Mouse (Mus musculus): ENCODE results near the gene Tmem132d.
"Not testable (repeated sequence)": the region's sequence is repeated elsewhere in the genome, so short reads cannot be mapped to it uniquely, and the experiment has no call there.

Tmem132d gene

DNA sequence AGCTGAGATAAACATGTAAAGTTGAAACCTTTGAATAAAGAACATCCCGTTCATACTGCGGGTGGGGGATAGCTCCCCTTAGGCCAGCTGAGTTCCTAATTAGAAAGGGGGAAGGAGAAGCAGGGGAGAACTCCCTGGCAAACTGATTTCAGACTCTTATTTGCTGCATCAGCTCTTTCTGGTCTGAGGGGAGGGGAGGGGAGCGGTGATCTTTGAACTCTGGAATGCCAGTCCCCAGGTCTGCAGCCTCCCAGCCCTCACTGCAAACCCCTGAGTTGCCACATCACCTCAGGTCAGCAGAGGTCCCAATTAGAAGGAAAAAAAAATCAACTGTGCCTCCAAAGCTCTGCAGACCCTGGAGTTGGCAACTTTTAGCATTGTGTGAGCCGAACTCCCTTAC, 482.3 kb downstream of the Tmem132d start:
- no peak for DNase-seq (ENCODE audit: extremely low spot score, low read depth, low spot score)

DNA sequence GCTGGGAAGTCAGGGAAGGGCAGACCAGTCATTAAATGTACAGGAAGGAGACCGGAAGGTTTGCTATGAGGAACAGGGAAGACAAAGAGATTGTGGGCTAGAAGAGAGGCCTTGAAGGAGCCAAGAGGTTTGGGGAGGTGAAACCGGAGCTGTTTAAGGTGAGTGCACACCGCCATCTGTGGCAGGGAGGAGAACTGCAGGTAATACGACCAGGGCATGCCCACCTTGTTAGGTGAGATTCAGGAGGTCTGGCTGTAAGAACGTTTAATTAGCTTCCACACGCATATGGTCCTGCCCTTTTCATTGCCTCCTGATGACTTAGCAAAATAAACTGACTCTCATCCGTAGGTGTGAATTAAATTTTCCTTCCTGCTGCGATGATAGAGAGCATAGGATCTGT, 485.6 kb downstream of the Tmem132d start:
- DNase-seq (ENCODE audit: extremely low spot score, low read depth, low spot score): peak; percentile 12

DNA sequence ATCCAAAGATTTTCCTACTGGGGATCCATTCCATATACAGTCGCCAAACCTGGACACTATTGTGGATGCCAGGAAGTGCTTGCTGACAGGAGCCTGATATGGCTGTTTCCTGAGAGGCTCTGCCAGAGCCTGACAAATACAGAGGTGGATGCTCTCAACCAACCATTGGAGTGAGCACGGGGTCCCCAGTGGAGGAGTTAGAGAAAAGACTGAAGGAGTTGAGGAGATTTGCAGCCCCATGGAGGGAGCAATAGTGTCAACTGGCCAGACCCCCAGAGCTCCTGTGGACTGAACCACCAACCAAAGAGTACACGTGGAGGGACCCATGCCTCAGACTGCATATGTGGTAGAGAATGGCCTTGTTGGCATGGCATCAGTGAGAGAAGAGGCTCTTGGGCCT, 490.7 kb downstream of the Tmem132d start:
- not testable (repeated sequence) for DNase-seq (ENCODE audit: extremely low spot score, low read depth, low spot score)

DNA sequence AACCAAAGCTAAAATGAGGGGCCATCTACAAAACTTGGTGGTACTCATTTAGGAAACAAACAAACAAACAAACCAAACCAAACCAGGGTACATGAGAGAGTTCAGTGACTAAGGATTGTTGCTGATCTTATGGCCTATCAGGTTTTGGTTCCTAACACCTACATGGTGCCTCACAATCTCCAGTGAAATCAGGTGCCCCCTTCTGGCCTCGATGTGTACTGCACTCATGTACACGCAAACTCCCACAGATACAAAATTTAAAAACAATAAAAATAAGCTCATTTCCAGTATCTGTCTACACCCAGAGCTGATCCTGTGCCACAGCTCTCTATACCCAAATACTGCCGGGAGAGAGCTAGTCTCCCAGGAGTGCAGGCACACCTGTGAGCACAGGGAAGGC, 495.0 kb downstream of the Tmem132d start:
- DNase-seq (ENCODE audit: extremely low spot score, low read depth, low spot score): no peak

DNA sequence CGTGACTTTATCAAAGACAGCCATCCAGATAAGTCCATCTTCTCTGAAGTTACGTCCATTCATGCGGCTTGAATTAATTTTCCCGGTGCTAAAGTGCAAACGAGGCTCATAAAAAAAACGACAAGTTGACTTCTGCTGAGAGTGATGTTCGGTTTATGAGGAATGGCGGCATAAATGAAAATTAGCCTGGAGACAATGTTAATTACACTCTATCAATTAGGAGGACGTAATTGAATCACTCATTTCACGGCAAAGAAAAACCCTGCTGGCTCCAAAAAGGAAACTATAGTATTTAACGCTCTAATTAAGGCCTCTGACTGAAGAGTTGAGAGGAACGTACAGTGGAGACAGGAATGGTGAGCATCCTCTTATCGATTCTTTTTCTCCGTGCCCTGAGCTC, 503.2 kb downstream of the Tmem132d start:
- no peak for DNase-seq (ENCODE audit: extremely low spot score, low read depth, low spot score)

DNA sequence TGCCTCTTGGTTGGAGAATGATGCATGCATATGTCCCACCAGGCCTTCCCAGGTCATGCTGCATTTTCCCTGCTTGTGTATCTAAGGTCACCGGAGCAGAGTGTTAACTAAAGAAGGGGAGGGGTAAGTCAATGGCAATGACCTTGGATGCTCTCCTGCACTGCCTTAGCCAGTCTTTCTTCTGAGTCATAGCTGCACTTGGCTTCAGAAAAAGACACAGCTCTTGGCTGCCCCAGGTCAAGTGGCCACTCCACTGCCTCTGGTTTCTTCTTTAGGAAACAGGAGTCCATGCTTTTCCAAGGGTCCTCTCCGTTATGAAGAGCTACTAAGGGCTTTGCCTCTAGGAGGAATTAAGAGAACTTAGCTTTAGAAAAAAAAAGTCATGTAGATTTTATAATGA, 506.2 kb downstream of the Tmem132d start:
- no peak for DNase-seq (ENCODE audit: extremely low spot score, low read depth, low spot score)

DNA sequence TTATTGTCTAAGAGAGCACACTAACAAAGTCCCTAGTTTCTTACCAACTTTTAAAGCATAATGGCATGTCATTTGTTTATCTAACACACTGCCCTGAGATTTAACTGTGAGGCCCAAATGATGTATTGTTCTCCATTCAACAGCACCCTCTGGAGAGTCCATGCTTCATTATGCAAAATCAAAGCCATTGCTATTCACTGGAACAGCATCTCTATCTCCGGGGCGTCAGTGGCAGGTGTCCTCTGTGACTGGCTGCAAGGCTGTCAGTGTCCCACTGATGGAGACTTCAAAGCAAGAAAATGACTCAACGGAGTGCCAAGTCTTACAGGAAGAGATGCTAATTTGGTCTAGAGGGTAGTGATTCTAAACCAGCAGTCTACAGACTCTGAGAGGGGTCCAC, 508.8 kb downstream of the Tmem132d start:
- DNase-seq (ENCODE audit: extremely low spot score, low read depth, low spot score): no peak

DNA sequence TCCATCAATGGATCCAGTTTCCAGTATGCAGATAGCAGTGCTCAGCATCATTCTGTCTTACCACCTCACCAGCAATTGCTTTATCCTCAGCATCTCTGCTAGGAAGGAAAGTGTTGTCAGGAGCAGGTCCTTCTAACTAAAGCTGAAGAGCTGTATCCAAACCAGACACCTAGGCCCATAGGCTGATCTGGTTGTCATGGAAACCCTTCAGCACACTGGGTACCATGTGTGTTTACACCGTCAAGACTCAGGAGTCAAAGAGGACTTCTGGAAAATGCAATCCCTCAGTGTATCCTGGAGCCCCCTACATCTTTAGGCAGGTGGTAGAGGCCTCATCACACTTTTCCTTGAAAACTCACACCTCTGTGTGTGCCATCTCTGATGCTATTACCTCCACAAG, 513.7 kb downstream of the Tmem132d start:
- no peak for DNase-seq (ENCODE audit: extremely low spot score, low read depth, low spot score)

DNA sequence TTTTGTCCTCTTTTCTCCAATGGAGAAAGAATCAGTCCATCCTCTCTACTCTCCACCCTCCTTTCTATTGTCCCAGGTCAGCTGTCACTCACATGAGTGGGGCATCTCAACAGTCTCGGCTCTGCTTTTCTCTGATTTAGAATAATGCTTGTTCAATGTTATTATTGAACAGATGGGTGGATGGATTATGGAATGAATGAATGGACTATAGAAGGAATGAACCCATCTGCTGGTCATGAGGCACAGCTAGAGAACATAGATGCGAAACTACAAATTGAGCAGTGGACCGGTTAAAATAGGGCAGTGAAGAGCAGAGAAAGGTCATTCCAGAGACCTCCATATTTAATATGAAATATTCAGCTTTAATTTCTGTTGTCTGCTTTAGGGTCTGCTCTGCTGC, 514.5 kb downstream of the Tmem132d start:
- DNase-seq (ENCODE audit: extremely low spot score, low read depth, low spot score): no peak

DNA sequence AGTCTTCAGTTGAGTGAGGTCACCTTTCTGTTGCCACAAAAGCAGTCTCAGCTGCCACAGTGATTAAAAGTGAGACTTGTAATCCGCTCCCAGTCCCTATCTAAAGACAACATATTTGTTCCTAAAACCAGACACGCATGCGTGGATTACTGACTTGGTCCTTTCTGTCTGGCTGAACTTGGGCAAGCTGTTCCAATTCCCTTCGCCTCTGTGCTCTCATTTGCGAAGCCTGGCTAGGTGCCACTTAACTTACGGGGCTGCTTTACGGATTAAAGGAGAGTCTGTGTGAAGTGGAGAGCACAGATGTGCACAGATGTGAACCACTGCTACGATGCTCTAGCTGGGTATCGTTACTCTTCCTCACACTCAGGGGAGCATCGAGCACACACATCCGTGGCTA, 518.7 kb downstream of the Tmem132d start:
- no peak for DNase-seq (ENCODE audit: extremely low spot score, low read depth, low spot score)

DNA sequence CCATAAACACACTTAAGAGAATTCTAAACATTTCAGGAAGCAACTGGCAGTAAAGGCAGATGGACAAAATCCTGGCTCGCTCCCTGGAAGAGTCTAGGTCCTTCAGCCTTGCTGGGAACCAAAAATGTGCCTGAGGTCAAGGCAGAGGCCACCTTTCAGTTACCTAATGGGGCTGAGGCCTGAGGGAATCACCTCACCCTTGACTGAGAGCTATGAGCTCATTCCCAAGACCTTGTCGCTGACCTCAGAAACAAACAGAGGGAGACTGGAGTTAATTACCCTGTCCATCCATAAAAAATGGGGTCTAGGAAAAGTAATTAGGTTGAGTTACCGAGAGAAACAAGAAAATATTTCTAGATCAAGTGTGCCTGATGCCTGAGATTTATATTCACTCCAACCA, 521.3 kb downstream of the Tmem132d start:
- DNase-seq (ENCODE audit: extremely low spot score, low read depth, low spot score): no peak

DNA sequence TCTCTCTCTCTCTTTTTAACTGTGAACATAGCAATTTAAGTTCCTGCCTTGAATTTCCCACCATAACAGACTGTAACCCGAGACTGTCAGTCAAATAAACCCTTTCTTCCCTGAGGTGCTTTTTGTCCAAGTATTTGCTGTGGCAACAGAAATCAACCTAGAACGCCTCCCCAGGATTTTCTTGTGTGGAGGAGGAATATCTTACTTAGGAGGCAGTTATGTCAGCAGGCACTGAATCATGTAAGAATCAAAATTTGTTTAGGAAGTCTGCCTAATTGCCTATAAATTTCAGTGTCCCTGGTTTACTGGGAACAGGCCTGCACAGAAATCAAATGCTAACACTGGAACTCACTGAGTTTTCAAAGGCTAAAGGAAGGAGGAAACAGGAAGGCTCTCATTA, 522.5 kb downstream of the Tmem132d start:
- DNase-seq (ENCODE audit: extremely low spot score, low read depth, low spot score): no peak

DNA sequence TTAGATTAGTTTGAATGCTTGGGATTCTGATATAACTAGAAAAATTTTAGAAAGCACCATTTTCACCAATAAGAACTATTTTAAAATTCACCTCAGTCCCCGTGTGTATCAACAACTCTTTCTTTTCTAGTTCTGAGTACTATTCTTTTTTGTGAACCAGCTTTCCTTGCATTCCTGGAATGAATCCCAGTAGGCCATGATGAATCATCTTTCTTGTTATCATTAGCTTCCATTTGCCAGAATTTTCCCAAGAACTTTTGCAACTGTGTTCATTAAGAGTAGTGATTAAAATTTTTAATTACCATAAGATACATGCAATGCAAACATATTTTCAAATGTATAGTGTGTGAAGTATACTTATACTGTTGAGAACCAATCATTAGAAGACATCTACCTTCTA, 537.7 kb downstream of the Tmem132d start:
- no peak for DNase-seq (ENCODE audit: extremely low spot score, low read depth, low spot score)

DNA sequence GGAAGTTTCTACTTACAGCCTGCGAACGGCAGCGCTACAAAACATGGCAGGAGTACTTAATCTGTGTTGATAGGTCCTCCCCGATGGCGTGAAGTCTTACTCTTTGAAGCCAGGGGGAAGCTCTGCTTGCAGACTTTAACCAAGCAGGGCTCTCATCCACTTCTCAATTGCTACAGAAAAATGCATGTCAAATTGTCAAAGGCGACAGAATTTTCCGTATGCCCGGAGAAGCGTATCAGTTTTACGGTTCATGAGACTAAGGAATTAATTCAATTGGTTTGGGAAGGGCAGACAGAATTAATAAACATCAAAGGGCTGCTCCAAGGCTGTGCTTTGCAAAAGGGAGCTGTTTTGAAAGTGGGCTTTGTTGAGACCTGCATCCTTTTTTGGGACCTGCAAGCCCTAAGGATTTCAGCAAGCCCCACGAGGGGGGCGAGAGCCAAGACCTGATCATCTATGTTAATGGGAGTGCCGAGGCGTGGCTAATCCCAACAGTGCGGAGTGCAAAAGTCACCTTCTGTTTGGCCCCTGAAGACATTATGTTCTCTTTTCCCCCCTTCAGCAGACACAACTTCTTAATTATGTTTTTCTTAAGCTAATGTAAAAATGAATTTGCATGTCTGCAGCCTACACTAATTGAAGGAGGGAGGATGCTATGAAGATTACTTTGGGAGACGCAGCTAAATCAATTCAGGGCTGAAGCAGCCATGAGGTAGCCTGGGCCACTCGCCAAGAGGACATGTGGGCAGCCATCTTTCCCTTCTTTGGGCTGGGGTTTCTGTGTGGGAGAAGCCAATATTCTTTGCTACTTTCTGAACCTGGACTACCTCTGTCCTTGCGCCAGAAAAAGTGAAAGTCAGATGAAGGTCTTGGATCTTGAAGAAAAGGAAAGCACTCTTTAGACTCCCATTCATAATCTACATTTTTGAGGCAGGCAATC, 547.0 kb downstream of the Tmem132d start:
- no peak for DNase-seq (ENCODE audit: extremely low spot score, low read depth, low spot score)

DNA sequence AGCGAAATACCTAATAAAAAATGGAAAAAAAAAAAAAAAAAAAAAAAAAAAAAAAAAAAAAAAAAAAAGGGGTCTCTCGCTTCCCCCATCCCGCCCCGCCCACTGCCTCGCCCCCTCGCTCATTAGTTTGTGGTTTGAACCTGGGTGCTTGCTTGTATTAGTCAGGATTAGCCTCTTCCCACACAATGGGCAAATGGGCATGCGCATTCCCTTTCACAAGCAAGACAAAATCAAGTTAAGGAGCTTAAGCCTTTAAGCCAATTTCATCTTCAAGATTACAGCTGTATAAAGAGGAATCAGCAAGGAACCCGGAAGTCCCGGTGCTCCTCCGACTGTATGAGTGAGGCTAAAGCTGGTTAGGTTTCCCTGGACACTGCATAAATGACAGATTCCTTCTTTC, 549.9 kb downstream of the Tmem132d start:
- no peak for DNase-seq (ENCODE audit: extremely low spot score, low read depth, low spot score)

DNA sequence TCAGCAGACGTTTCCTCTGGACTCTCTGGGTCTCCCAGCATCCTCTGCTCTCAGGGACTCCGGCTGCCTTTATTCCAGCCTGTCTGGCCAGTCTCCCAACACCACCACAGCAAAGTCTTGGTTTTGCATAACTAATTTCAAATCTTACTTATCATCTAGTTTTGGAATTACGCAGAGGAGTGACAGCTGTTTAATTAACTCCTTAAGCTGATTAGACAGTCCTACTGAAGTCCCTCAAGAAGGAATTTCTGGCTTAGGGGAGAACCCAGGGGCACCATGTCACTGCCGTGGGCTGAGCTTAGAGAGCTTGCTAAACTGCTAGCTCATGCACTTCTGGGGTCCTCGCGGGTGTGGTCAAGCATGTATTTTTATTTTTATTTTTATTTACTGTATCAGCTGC, 558.4 kb downstream of the Tmem132d start:
- no peak for DNase-seq (ENCODE audit: extremely low spot score, low read depth, low spot score)

DNA sequence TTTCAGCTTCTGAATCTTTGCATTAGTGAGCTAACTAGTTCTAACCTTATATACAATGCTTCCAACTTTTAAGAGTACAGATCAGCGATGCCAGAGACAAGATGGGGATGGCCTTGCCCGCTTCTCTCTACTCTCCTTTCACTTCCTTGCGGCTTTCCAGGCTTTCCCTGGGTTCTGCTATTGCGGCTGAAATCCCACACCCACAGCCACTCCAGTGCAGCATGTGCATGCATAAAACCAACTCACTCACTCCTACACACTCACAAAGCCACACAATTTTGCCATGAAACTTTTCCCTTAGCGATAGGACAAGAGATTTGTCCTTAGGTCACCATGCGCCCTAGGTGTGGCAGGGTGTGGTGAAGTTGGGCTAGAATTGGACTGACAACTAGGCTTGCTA, 567.7 kb downstream of the Tmem132d start:
- DNase-seq (ENCODE audit: extremely low spot score, low read depth, low spot score): no peak

DNA sequence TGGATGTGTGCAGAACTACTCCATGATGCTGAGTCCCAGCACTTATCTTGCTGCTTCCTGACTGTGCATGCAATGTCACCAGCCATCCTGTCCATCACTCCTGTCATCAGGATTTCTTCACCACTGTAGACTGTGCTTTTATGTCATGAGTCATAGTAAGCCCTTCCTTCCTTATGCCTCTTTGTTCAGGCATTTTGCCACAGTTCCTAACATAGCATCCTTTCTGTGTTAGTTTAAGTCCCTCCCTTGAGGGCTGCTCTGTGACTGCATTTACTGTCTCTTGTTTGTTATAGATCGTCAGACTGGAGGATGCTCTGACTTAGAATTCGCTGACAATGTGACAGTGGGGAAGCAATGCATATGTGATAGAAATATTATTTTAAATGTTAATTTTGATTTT, 573.2 kb downstream of the Tmem132d start:
- DNase-seq (ENCODE audit: extremely low spot score, low read depth, low spot score): no peak

DNA sequence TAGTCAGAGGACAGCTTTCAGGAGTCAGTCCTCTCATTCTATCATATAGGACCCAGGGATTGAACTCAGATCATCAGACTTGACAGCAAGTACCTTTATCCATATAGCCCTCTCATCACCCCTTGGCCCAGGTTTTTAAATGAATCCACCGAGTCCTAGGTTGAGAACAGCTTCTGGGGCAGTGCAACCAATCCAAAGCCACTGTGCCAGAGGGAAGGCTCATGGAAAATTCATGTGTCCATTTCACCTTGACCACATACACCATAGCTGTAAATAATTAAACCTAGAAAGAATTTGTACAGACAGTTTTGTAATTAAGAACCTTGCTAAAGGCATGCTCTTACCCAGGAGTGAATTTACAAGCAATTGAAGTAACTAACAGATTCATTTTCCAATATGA, 580.6 kb downstream of the Tmem132d start:
- DNase-seq (ENCODE audit: extremely low spot score, low read depth, low spot score): no peak

DNA sequence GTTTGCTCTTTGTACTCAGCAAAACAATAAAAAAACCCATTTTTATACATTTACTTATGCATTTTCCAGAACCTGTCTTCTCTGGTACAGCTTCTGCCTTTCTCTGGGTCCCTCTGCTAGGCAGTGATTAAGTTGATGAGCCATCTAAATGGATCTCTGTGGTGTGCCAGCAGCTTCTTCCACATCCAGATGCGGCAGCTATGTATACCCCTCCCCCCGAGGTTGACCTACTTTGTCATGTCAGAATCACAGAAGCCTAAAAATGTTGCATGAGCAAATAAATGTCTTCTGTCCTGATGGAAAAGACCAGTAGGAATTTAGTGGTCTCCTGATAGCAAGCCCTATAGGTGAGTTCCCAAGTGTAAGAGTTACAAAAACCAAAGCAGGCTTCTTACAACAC, 601.1 kb downstream of the Tmem132d start:
- no peak for DNase-seq (ENCODE audit: extremely low spot score, low read depth, low spot score)

DNA sequence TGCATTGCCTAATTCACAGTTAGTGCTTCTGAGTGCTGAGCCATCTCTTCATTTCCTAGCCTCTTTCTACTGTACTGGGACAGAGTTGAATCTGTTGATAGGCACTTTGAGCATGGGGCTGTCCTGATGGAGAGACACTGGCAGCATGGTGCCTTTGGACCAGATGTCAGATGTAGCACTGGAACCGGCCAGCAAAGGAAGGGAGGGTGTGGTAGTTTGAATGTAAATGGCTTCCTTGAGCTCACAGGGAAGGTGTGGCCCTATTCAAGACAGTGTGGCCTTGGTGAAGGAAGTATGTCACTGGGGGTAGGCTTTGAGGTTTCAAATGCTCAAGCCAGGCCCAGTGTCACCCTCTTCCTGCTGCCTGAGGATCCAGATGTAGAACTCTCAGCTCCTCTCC, 602.0 kb downstream of the Tmem132d start:
- no peak for DNase-seq (ENCODE audit: extremely low spot score, low read depth, low spot score)

DNA sequence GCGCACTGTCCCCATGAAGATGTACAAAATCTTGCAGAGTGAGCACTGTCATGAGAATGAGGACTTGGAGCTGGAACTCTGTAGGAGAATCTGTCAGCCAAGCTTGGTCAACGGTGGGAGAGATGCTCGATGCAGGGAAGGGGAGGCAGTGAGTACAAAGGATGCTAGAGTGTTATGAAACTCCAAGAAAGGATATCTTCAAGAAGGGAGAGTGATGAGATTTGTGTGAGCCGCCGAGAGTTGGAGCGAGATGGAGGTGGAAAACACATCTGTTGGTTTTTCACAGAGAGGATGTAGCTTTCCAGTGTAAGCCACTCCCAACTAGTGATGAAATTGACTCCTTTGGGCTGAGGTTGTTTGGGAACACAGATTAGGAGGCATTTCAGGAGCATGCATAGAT, 604.1 kb downstream of the Tmem132d start:
- no peak for DNase-seq (ENCODE audit: extremely low spot score, low read depth, low spot score)

DNA sequence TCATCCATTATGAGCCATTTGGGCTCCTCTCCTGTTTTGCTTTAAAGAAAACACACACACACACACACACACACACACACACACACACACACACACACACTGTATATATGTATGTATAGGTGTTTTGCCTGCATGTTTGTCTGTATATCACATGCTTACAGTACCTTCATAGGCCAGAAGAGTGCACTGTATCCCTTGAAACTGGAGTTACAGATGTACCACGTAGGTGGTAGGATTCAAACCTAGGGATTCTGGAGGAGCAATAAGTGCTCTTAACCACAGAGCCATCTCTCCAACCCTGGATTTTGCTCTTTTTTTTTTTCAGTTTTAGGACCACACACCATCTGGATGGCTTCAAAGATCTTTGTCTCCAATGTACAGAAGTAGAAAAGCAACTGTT, 610.9 kb downstream of the Tmem132d start:
- no peak for DNase-seq (ENCODE audit: extremely low spot score, low read depth, low spot score)

All from hindlimb bud, embryonic 11.5 days (tissue).